Mouse (Mus musculus) c-Kit-positive CD71-positive TER-119-negative erythroid progenitor cells, embryonic 14.5 days (primary cell): ENCODE data around the gene Eif4e.
"Not testable (repeated sequence)": the region's sequence is repeated elsewhere in the genome, so short reads cannot be mapped to it uniquely, and the experiment has no call there.

Source experiments
- DNase-seq: peaks from one replicate; pipeline ENCODE4 v3.0.0-alpha.2; 2013; ENCODE audit warnings: low read depth

Gene Eif4e

DNA sequence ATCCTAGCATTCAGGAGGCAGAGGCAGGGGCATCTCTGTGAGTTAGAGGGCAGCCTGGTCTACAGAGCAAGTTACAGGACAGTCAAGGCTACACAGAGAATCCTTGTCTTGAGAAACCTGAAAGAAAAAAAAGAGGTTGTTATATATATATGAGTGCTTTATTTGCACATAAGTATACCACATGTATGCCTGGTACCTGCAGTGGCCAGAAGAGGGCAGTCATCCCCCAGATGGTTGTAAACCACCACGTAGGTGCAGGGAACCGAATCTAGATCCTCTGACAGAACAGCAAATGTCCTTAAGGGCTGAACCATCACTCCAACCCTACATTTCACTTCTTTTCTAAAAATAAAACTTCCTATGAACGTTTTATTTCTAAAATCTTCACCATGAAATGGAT lies 8.1 kb upstream of the Eif4e start:
- DNase-seq, result no peak

DNA sequence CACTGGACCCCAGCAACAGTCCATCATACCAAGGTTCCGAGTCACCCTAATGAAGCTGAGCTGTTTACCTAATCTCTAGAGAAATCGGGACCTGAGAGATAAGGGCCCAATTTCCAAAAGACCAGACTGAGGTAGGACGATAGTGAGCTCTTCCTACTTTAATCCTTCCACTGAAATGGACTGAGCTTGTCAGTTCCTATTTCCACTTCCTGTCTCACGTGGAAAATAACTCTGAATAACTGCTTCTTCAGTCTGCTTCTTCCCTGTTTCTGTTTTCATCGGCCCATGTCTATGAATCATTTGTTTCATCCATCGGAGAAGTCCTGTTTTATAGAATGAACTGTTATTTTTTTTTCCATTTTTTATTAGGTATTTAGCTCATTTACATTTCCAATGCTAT lies 6.8 kb upstream of the Eif4e start:
- DNase-seq, result no peak

DNA sequence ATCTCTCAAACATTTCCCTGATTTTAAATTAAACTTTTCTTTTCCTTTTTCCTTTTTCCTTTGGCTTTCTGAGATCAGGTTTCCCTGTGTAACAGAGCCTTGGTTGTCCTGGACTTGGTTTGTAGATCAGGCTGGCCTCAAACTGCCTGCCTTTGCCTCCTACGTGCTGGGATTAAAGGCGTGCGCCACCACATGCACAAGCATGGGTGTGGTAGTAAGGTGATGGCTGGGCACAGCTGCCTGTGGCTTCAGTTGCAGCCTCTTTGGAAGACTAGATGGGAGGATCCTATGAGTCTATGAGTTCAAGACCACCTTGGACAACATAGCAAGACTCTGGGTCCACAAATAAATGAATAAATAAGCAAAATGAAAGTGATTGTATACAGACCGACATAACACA lies 2.0 kb upstream of the Eif4e start:
- no peak for DNase-seq

DNA sequence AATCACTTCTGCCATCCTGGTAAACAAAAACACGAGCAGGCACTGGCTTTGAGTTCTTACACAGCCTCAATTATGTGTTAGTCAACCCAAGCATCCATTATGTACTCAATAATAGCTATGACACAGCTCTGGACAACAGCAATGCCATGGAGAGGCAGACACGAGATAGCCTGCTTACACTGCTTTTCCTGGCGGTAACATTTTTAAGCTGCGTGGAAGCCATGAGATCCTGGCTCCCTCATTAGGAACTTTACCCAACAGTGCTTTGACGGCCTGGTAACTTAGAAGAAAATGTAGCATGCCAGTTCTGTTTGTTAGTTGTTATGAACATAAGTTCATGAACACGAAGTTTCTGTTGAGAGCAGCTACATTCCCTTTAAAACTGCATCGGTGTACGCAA lies 485 bp upstream of the Eif4e start:
- no peak for DNase-seq

DNA sequence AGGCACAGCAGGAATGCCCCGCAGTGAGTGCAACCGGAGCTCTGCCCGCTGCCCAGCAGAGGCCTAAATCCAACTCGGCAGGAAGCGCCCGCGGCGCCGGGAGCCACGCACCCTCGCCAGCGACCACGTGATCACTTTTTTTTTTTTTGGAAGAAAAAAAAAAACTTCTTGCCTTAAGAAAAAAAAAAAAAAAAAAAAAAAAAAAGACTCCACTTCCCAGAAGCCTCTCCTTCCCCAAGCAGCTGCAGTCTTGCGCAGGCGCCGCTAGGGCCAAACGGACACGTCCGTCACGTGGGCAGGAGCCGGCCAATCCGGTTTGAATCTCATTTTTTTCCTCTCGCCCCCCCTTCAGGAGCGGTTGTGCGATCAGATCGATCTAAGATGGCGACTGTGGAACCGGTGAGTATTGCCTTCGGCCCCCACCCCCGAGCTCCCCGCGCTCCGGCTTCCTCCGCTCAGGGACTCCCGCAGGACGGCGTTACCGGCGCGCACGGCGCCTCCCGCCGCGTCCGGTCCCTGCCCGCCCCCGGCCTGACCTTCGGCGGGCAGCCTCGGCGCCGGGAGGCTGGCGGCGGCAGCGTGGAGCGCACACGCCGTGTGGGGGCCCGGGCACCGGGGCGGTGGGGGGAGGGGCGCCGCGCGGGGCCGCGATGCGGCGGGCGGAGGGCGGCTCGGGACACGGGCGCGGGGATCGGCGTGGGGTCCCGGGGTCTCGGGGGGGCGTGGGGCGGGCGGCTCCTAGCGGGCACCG lies 1.1 kb downstream of the Eif4e start:
- peak; percentile 98 for DNase-seq

DNA sequence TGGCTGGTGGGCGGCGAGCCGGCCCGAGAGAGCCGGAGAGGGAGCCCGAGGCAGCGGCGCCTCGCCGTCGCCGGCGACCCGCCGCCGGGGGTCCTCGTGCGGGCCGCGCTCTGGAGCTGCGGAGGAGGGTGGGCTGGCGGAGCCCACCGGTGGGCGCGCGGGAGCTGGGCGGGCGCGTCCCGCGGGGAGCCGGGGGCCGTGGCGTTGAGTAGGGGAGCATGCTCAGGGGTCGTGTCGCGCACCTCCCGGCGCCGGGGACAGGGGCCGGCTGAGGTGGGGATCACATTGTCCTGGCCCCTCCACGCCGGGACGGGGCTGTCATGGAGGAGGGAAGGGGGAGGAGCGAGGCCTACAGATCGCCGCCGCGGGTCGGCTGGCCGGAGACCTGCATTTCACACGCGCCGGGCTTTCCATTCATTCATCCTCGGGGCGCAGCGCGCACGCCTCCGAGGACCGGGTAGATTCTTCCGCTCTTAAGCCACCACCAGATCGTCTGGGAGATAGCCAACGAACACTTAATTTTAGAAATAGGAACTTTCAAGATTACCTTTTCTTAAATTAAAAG lies 1.8 kb downstream of the Eif4e start:
- no peak for DNase-seq

DNA sequence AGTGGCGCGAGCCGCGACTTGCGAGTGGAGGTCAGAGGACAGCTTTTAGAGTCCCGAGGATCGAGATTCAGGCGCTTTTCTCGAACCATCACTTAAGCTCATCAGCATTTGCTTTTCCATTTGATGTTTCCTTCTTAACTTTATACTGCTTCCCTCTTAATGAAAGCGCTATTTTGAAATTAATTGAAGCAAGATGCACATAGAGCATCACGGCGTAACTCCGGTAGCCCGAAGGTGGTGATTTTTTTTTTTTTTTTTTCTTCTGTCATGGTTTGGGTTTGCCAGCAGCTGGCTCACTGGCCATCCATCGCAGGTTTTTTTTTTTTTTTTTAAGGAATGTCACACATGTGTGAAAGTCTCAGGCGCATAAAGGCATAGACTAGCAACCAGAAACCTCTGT lies 2.3 kb downstream of the Eif4e start:
- DNase-seq, result no peak

DNA sequence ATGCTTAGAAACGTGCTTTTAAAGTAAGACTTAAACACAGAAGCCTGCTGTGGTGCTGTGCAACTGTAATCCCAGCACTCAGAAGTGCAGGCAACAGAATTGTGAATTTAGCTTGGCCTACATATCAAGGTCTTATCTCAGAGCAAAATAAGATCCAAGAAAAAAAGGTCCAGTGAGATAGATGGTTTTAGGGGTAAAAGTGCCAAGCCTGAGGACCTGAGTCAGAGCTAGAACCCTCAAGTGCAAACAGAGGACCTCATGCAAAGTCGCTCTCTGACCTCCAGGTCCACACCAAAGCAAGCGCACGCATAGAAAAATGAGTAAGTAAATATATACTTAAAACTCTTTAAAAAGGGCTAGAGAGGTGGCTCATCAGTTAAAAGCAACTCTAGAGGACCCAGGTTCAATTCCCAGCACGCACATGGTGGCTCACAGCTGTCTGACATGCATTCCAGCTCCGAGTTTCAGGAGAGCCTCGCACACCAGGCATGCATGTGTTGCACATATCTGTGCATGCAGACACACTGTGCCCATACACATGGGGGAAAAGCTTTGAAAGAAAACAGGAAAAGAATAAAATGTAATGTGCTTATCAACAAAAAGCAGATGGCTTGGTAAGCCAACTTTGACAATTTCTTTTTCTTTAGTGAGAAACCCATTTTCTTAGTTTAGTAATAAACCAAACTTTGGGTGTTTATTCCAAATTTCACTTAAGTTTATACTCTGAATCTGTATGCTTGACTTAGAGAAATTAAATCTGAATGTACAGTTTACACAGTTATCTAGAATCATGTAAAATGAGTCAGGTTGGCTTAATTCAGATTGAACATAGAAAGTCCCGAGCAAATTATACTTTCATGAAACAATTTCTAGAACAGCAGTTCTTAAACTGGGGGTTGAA lies 4.8 kb downstream of the Eif4e start:
- no peak for DNase-seq

DNA sequence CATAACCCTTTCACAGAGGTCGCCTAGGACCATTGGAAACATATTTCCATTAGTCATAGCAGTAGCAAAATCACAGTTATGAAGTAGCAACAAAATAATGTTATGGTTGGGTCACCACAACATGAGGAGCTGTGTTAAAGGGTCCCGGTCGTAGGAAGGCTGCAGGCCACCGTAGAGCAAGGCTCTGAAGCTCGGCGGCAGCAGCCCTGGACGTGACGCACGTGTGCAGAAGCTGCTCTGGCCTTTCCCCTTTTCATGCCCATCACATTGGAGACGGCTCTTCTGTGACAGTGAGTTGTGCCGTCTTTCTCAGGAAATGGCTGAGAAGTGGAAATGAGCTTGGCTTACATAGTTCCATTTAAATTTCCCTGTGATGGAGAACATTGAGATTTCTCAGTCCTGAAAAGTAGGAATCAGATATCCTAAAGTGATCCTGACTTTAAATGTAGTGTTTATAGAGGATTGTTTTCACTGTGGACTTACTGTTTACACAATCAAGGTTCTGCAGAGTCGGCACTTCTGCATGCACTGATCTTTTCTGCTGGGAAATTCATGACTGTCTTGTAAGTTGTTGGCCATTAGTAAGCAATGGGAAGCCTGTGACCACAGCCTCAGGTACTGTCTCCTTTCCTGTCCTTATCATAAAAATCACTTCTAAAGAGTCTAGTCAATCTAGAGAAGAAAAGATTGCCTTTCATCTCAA lies 5.7 kb downstream of the Eif4e start:
- DNase-seq, result no peak

DNA sequence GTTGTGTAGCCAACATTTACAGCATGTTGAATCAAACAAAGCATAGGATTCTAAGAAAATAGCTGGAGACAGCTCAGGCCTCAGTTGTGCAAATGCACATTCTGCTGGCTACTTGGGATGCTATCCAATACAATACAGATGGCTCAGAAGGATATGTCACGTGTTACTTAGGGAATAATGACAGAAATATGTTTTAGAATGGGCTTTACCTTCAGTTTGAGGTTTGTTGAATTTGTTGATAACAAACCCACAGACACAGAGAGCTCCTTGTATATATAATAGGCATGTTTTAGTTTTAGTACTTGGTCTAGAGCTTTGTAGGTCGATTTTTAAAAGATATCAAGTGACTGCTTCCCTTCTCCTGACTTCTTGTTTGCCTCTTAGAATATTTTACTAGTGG lies 6.8 kb downstream of the Eif4e start:
- DNase-seq, result no peak

DNA sequence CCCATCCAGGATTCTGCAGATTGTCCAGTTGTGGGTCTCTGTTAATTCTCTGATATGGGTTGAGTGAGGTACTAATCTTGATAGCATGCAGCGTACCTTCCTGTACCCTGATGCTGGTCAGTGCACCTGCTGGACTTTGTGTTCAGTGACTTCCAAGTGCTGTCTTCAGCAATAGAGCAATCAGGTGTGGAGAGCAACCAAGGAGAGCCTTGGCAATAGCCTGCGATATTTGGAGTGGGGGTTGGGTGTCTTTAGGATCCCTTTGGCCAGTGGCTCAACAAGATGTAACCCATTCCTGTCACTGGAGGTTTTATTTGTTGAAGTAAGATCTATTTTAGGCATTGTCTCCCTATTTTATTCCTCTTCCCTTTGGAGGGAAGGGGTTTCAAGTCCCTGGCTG lies 10.1 kb downstream of the Eif4e start:
- no peak for DNase-seq

DNA sequence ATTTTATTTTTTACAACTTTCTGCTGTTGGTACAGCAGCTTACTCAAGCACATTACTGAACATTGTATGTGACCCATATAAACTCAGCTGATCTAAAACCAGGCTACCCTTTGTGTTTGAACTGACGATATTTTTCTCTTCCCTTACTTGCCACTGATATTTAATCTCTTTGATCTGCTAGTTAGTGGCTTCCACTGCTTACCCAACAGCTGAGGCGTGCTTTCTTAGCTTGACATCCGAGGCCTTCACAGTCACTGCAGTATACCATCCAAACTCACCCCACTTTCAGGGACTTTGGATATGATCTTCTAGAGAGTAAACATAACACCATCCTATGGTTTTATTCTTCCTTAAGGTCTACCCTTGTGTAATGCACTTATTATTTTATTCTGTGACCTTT lies 16.6 kb downstream of the Eif4e start:
- no peak for DNase-seq

DNA sequence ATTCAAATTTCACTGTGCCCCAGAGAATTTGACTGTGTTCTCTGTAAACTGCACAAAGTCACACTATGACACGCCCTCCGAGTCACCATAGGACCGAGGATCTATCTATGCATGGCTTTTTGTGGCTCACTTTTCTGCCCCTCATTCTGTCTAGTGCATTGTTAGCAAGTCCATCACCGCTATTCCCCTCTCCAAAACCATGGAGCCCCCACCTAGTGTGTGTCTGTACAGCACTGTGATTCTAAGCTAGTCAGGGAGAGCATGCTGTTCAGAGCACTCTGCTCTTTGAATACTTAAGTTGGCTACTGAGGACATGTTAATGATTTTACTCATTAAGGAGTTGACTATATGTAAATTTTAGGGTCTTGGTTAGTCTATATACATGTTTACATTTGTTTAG lies 18.1 kb downstream of the Eif4e start:
- no peak for DNase-seq

DNA sequence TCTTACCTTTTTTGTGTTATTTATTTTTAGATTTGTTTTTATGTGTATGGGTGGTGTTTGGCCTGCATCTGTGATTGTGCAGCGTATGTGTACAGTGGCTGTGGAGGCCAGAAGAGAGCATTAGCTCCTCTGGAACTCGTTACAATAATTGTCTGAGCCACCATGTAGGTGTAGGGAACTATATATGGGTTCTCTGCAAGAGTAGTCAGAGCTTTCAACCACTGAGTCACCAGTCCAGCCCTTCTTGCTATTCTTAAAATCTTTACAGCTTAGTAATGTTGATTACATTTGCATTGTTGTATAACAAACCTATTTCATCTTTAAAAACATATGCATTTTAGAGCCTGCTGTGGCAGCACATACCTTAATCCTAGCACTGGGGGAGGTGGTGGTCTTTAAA lies 20.7 kb downstream of the Eif4e start:
- DNase-seq, result no peak

DNA sequence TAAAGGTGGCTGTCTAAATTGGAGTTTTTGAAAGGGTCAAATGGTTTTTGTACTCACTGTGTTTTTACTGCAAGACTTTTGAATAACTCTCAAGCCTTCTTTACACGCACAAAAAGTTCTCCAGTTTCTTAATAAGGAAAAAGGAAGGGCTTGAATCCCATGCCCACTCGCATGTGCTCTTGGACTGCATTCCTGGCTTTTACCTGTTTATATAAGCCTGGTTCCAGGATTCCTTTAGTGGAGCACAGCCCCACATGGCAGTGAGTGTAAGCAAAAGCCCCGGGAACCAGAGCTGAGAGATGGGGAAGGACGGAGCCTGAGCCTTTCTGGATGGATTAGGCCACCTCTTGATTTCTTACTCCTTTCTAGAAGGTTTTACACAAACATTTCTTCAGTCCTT lies 23.1 kb downstream of the Eif4e start:
- no peak for DNase-seq

DNA sequence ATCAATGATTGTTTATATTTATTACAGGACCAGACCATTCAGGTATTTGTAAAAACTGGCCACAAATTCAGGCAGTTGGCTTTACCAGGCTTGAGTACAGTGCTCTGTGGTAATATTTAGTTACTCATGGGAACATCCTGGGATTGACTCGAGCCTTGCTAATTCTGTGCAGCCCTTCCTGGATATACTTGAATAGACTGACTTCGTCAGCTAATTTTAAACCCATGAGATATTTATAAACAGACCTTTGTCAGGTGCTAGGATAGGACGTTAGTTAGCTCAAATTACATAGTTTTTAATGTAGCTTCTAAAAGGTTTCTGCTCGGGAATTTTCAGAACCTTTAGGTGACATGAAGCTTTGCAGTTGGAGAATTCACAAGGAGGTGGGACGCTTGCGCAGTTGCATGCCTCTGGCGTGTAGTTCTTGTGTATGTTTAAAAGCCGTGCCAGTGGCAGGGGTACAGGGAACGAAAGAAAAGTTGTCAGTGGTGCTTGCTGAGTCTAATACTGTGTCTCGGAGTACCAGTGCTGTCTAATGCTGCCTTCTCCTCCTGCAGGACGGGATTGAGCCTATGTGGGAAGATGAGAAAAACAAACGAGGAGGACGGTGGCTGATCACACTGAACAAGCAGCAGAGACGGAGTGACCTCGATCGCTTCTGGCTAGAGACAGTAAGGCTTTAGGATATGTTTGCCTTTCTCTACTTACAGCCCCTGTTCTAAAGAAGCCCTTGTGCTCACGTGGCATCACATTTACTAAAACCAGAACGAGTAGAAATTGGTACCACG lies 24.6 kb downstream of the Eif4e start:
- no peak for DNase-seq

DNA sequence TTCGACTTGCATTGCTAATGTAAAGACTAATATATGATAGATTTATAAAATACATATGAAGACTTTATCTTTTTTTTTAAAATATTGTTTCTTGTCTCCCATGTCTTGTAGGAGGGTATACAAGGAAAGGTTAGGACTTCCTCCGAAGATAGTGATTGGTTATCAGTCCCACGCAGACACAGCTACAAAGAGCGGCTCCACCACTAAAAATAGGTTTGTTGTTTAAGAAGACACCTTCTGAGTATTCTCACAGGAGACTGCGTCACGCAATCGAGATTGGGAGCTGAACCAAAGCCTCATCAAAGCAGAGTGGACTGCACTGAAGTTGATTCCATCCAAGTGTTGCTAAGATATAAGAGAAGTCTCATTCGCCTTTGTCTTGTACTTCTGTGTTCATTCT lies 29.3 kb downstream of the Eif4e start:
- DNase-seq, result not testable (repeated sequence)

DNA sequence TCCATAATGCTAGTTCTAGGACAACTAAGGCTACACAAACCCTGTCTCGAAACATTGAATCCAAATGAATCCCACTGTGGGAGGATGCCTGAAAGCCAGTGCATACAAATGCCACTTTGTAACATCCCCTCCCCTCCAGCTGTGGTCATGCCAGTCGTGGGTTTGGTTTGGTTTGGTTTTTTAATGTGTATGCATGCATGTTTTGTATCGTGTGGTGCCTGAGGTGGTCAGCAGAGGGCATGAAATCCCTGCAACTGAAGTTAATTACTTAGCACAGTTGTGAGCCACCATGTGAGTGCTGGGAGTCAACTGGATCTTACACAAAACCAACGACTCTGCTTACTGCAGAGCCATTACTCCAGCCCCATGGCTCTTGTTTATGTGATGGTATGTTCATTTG lies 32.5 kb downstream of the Eif4e start:
- no peak for DNase-seq

DNA sequence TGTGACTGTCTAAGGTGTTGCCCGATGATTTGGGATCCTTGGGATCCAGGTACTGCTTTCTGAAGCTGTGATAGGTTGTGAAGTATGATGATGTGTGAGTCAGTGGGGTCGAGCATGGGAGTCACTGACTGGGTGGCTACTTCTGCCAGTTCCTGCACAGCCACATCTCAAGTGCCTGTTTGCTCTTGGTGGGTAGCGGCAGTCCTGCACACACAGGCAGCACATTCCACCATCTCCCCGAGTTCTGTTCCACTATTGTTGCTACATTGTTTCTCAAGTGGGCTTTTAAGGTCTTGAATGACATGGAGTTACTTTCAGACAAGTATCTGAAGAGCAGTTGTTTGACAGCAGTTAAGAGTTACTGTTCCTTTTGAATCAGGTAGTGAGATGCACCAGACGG lies 34.3 kb downstream of the Eif4e start:
- no peak for DNase-seq

DNA sequence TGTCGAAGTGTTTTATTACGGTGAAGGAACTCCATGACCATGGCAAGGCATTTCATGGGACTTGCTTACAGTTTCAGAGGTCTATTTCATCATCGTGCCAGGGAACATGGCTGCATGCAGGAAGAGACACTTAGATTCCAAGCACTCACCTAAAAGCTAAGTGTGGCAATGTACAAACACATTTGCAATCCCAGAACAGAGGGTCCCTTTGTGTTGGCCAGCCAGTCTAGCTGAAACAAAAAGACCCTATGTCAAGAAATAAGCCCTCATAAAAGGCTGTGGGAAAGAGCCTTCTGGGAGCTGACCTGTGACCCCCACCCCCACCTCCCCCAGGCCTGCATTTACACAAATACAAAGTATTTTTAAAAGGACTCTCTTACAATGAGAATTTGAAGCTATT lies 34.9 kb downstream of the Eif4e start:
- DNase-seq, result no peak

DNA sequence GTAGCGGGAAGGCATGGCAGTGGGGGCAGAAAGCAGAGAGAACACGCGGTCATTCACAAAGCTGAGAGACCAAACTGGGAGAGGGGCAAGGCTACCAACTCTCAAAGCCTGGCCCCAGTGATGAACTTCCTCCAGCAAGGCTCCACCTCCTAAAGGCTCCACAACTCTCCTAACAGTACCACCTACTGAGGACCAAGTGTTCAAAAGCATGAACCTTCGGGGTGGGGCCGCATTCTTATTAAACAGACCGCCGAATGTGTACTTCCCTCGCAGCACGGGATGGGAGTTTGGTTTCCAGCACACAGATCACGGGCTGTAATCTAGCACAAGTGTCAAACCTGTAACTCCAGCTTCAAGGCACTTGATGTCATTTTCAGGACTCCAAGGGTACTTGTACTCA lies 52.9 kb downstream of the Eif4e start:
- no peak for DNase-seq

DNA sequence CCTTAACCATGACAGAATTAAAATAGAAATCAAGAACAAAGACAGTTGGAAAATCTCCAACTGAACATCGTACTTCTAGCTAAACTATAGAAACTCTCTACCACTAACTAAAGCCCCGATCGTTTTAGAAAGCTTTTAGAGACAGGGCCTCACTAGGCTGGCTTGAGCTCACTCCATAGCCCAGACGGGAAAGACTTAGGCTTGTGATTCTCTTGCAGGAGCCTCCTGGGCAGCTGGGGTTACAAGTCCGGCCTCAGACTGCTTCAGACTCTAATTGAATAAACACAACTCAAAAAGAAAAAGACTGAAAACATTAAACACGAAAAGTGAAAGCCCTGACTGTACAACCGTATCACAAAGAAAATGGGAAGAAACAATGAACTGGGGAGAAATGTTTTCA lies 60.2 kb downstream of the Eif4e start:
- DNase-seq, result no peak
